Mouse (Mus musculus) spleen, adult 2 months (tissue): Measurements from ENCODE around the gene Htr3a. TPM values are rescaled to one million over a fixed set of nuclear protein-coding genes. Genes with fewer than 3 reads are reported as not detected.

Source experiments
- DNase-seq, 2 experiments: peaks; one replicate each; pipeline versions ENCODE4 v3.0.0 to v3.0.0-alpha.2; 2012 to 2021; ENCODE audit warnings: low spot score in 2 of 2, low read depth in 1 of 2
- H3K27ac ChIP-seq: fragments of 200-500 bp; 2 replicates; pipeline ENCODE4 v1.5.1; 2012; ENCODE audit warnings: low read length, inconsistent platforms; ENCODE audit not compliant: insufficient read depth
- H3K27me3 ChIP-seq: fragments of 200-500 bp; 2 replicates; pipeline ENCODE4 v1.6.1; 2012; ENCODE audit warnings: mild to moderate bottlenecking, moderate library complexity, low read length, inconsistent platforms; ENCODE audit not compliant: control insufficient read depth, insufficient read depth
- H3K36me3 ChIP-seq: fragments of 200-500 bp; 2 replicates; pipeline ENCODE4 v1.6.1; 2012; ENCODE audit warnings: mild to moderate bottlenecking, low read length, inconsistent platforms; ENCODE audit not compliant: control insufficient read depth, insufficient read depth
- H3K4me1 ChIP-seq: fragments of 200-500 bp; 2 replicates; pipeline ENCODE4 v1.6.1; 2011; ENCODE audit warnings: inconsistent platforms; ENCODE audit not compliant: control insufficient read depth, insufficient read depth, insufficient read length
- H3K4me3 ChIP-seq: fragments of 200-500 bp; 2 replicates; pipeline ENCODE4 v1.5.1; 2011; ENCODE audit warnings: mild to moderate bottlenecking, inconsistent platforms; ENCODE audit not compliant: insufficient read depth, insufficient read length; ENCODE audit errors: extremely low read depth
- CTCF ChIP-seq: fragments of 200-500 bp; IDR thresholded peaks from 2 replicates; pipeline ENCODE4 v1.5.1; 2011; ENCODE audit warnings: mild to moderate bottlenecking, inconsistent platforms; ENCODE audit not compliant: insufficient read depth, insufficient read length, insufficient replicate concordance; ENCODE audit errors: extremely low read depth
- POLR2A ChIP-seq: fragments of 200-500 bp; IDR thresholded peaks from 2 replicates; pipeline ENCODE4 v1.6.1; 2011; ENCODE audit warnings: low read depth, low read length, inconsistent platforms
- WGBS: fragments of 180-500 bp; shearing (Covaris S2); methylation state at CpG from one replicate; pipeline ENCODE4 v1.1.7; 2018; 5-methylcytosine and 5-hydroxymethylcytosine counted together
- polyA plus RNA-seq: library from polyadenylated mRNA; depleted of rRNA; stranded (reverse); fragments of >200 nt; gene quantifications from 2 replicates; pipeline ENCODE4 v1.2.3, GENCODE M21; 2012

Gene Htr3a
- polyA plus RNA-seq, 1 experiment: 0.05 TPM

DNA sequence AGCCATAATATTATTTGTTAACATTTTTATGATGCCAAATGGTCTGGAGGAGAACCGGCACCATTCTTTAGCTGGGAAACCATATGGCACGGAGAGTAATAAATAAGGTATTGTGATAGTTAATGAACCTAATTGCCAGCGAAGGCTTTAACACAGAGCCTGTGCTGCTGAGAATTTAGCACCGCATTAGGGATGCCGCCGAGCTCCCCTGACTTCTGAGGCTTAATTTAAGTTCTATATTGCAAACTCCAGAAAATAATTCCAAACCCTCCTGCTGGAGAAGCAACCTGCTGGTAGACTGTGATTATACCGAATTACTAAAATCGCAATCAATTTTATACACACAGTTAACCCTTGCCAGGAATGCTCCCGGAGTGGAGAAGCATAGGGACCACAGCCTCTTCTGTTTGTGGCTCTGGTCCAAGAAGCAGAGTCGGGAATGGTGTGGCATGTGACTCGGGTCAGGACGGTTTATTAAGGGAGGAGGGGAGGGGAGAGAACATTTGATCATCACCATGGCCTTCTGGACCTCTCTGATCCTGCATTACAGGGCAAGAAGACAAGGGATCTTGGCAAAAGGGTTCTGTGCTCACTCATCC is 44.3 kb downstream of the Htr3a start:
- Histone ChIP-seq H3K27ac (no peak overlapping the region), H3K36me3 (no peaks in the 10 kb centered on the region), H3K27me3 (no peaks in the 10 kb centered on the region), H3K4me3 (no peak overlapping the region), H3K4me1 (no peaks in the 10 kb centered on the region)
- WGBS: 78% methylated on average over 12 of the region's 12 CpGs
- TF ChIP-seq CTCF: no peak
- no peak for TF ChIP-seq POLR2A
- no peak for DNase-seq

DNA sequence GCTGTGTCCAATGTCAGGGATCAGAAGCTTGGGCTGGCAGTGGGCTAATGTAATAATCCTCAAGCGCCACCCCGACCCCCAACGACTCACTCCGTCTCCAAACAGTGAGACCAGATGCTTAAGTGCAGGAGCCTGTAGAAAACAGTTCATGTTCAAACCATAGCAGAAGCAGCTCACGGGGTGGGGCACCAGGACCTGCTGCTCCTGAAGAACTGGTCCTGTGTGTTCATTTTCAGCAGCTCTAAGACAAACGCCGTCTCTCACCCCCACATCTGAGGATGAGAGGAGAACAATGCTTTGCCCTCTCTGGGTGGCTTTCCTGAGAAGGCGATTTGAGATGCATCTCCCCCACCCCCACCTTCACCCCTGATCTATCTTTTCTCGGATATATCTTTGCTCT is 45.7 kb downstream of the Htr3a start:
- H3K27me3 ChIP-seq: no peaks in the 10 kb centered on the region

DNA sequence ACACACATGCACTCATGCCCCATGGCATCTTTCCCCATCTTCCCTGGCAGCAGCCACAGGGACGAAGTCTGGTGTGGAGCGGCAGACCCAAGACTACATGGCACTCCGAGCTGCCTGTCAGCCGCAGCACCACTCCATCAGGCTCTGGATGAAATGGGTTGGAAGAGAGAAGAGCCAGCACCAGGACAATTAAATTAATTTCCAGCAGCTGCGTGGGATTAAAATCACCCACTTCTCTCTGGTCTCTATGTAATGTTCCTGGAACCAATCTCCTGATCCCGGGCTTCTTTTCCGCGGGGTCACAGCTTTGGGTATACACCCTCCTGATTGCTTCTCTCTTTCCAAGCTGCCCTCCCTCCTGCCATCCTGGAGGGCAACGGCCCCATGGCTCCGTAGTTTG is 49.4 kb downstream of the Htr3a start:
- 89% methylated on average over 10 of the region's 10 CpGs for WGBS
- Histone ChIP-seq H3K27ac (no peak overlapping the region), H3K27me3 (no peaks in the 10 kb centered on the region), H3K4me1 (no peaks in the 10 kb centered on the region), H3K36me3 (no peaks in the 10 kb centered on the region), H3K4me3 (no peak overlapping the region)
- TF ChIP-seq POLR2A: no peak
- no peak for TF ChIP-seq CTCF
- DNase-seq: no peak

More for the DNA sequence above, 45.7 kb downstream of the Htr3a start:
- Histone ChIP-seq H3K27ac (no peak overlapping the region), H3K36me3 (no peaks in the 10 kb centered on the region), H3K4me1 (no peaks in the 10 kb centered on the region), H3K4me3 (no peak overlapping the region)
- TF ChIP-seq POLR2A: no peak
- TF ChIP-seq CTCF: no peak
- 72% methylated on average over 9 of the region's 9 CpGs for WGBS
- no peak for DNase-seq

DNA sequence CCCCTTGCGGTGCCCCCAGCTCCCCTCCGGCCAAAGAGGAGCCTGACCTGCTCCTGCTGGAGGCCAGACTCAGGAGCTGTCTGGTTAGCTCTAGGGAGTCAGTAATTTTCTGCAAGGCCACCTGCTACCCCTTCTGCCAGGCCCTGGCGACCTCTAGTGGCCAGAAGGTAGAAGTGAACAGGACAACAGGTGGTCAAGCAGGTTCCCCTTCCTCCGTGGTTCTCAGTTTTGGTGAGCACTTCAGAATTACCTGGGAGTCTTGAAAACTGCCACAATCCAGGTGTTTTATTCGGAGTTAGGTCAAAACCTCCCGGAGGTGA is 50.4 kb downstream of the Htr3a start:
- H3K4me3 ChIP-seq: no peak overlapping the region
- no peaks in the 10 kb centered on the region for H3K27me3 ChIP-seq
- no peak for TF ChIP-seq POLR2A
- TF ChIP-seq CTCF: peak; percentile 65; the same call in 1 of the 2 replicates
- H3K36me3 ChIP-seq: no peaks in the 10 kb centered on the region
- WGBS: 8% methylated on average over 6 of the region's 6 CpGs
- peak in 1 of 2 experiments; percentile 32 for DNase-seq
- H3K4me1 ChIP-seq: no peaks in the 10 kb centered on the region
- H3K27ac ChIP-seq: no peak overlapping the region

DNA sequence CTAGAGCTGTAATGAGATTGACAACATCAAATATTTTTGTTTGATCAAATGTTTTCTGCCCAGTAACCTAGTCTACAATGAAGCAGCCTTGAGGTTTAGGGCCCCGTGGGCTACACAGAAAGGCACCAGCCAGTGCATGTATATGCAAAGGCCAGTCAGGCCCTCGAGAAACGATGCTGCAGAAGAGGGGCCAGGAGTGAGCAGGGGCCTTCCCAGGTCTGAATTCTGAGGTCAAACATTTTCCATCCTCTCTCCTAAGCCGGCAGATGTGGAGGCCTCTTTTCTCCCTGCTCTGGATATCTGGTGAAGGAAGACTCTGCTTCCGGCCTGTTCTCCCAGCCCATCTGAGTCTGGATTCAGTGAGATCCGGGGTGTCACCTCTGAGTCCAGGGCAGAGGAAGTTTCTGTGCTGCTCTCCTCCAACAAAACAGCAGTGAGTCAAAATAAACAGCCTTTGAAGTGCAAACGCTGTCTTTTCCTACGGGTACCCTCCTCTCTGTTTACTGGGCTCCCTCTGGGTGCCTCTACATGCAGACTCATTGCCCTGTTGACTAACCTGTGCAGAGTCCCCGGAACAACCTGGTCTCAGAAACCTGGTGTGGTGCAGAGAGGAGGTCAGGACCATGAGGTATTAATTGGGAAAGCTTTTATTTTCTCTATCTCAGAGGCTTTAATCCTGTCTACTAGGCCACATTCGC is 50.9 kb downstream of the Htr3a start:
- DNase-seq: no peak
- H3K36me3 ChIP-seq: no peaks in the 10 kb centered on the region
- no peaks in the 10 kb centered on the region for H3K27me3 ChIP-seq
- TF ChIP-seq POLR2A (no peak), CTCF (no peak)
- H3K27ac ChIP-seq: no peak overlapping the region
- no peaks in the 10 kb centered on the region for H3K4me1 ChIP-seq
- H3K4me3 ChIP-seq: no peak overlapping the region
- WGBS: 70% methylated on average over 10 of the region's 10 CpGs

DNA sequence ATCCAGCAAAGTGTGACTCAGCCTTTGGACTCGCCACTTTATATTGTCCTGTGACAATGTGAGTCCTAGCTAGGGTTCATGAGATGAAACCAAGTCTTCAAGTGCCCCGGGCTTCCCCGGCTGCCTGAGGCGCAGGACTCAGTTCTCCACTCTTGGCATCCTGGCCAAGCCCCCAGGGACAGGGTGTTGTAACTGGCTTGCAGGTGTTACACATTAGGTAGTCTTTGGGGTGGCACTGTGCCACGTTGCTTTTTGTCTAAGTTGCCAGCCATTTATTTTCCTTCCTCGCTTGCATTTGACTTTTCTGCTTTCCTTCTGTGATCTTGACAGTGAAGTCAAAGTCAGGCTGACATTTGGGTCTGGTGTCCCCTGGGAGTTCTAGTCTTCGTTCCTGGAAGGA is 53.0 kb downstream of the Htr3a start:
- Histone ChIP-seq H3K27me3 (no peaks in the 10 kb centered on the region), H3K4me1 (no peaks in the 10 kb centered on the region), H3K4me3 (no peak overlapping the region), H3K36me3 (no peaks in the 10 kb centered on the region), H3K27ac (no peak overlapping the region)
- WGBS: 62% methylated on average over 7 of the region's 7 CpGs
- DNase-seq: no peak
- TF ChIP-seq POLR2A: no peak
- TF ChIP-seq CTCF: no peak

DNA sequence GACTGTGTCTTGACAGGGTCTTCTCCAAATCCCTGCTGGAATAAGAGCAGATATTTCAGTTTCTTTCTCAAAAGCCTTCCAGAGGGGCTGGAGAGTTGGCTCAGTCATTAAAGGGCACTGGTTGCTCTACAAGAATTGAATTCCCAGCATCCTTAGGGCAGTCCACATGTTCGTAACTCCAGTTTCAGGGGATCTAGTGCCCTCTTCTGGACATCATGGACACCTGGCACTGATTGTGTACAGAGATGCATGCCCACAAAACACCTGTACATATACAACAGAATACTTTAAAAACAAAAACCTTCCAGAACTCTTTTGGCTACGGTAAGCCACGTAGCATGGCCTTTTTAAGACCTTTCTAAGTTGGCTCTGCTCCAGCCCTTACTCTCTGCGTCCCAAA is 54.7 kb downstream of the Htr3a start:
- H3K4me1 ChIP-seq: no peaks in the 10 kb centered on the region
- no peaks in the 10 kb centered on the region for H3K36me3 ChIP-seq
- no peak for DNase-seq
- H3K27me3 ChIP-seq: no peaks in the 10 kb centered on the region
- WGBS: 84% methylated on average over 4 of the region's 4 CpGs
- H3K4me3 ChIP-seq: no peak overlapping the region
- TF ChIP-seq CTCF (no peak), POLR2A (no peak)
- no peak overlapping the region for H3K27ac ChIP-seq
